Mouse (Mus musculus): Measurements from ENCODE around the gene Adamtsl1. TPM values are rescaled to one million over a fixed set of nuclear protein-coding genes. Genes with fewer than 3 reads are reported as not detected.

The Adamtsl1 gene
- polyA plus RNA-seq, 1 experiment from 2014 or later = 10.2 TPM

- Histone ChIP-seq H3K4me1 (replicated peaks; ENCODE audit: insufficient read depth, low read length) (no peaks in the 10 kb centered on the region), H3K27ac (no peak overlapping the region), H3K9ac (ENCODE audit: low read depth, low read length) (no peak overlapping the region), H3K36me3 (ENCODE audit: insufficient read depth, low read length) (no peaks in the 10 kb centered on the region), H3K4me2 (ENCODE audit: low read length) (no peak overlapping the region), H3K9me3 (replicated peaks; ENCODE audit: low read length) (no peaks in the 10 kb centered on the region), H3K27me3 (ENCODE audit: insufficient read depth, low read length) (no peaks in the 10 kb centered on the region), H3K4me3 (replicated peaks; ENCODE audit: low read depth, low read length) (no peak overlapping the region)
- no peak for ATAC-seq (replicated peaks; ENCODE audit: low FRiP score, low read depth)
- no peak for DNase-seq (ENCODE audit: low spot score)
- WGBS = 54% methylated on average over 1 of the region's 1 CpGs
- peak; percentile 46 for TF ChIP-seq CTCF (IDR thresholded peaks at IDR 0.05; ENCODE audit: low read depth)
These were observed 532.9 kb downstream of the Adamtsl1 start for GRCm38 (mm10) chr4:86046881-86047280.

GRCm38 (mm10) chr4:86053487-86054237 is 539.7 kb downstream of the Adamtsl1 start:
- H3K27me3 ChIP-seq (ENCODE audit: insufficient read depth, low read length) = no peaks in the 10 kb centered on the region

GRCm38 (mm10) chr4:86060614-86061013 is 546.6 kb downstream of the Adamtsl1 start:
- no peaks in the 10 kb centered on the region for H3K27me3 ChIP-seq (ENCODE audit: insufficient read depth, low read length)
- DNase-seq (ENCODE audit: low spot score) = no peak
- TF ChIP-seq CTCF (IDR thresholded peaks at IDR 0.05; ENCODE audit: low read depth) = no peak
- no peak overlapping the region for H3K4me2 ChIP-seq (ENCODE audit: low read length)
- no peak overlapping the region for H3K9ac ChIP-seq (ENCODE audit: low read depth, low read length)
- H3K9me3 ChIP-seq (replicated peaks; ENCODE audit: low read length) = no peaks in the 10 kb centered on the region
- no peaks in the 10 kb centered on the region for H3K4me1 ChIP-seq (replicated peaks; ENCODE audit: insufficient read depth, low read length)
- WGBS = 82% methylated on average over 4 of the region's 4 CpGs
- no peak overlapping the region for H3K27ac ChIP-seq
- no peak overlapping the region for H3K4me3 ChIP-seq (replicated peaks; ENCODE audit: low read depth, low read length)
- ATAC-seq (replicated peaks; ENCODE audit: low FRiP score, low read depth) = no peak
- no peaks in the 10 kb centered on the region for H3K36me3 ChIP-seq (ENCODE audit: insufficient read depth, low read length)

More at GRCm38 (mm10) chr4:86053487-86054237, 539.7 kb downstream of the Adamtsl1 start:
- H3K9me3 ChIP-seq (replicated peaks; ENCODE audit: low read length) = no peaks in the 10 kb centered on the region
- H3K9ac ChIP-seq (ENCODE audit: low read depth, low read length) = peak overlapping the region; percentile 44
- no peaks in the 10 kb centered on the region for H3K4me1 ChIP-seq (replicated peaks; ENCODE audit: insufficient read depth, low read length)
- DNase-seq (ENCODE audit: low spot score) (peak; percentile 85), ATAC-seq (replicated peaks; ENCODE audit: low FRiP score, low read depth) (peak; percentile 83)
- H3K4me3 ChIP-seq (replicated peaks; ENCODE audit: low read depth, low read length) = peak overlapping the region; percentile 50
- peak overlapping the region; percentile 72 for H3K4me2 ChIP-seq (ENCODE audit: low read length)
- no peak for TF ChIP-seq CTCF (IDR thresholded peaks at IDR 0.05; ENCODE audit: low read depth)
- no peaks in the 10 kb centered on the region for H3K36me3 ChIP-seq (ENCODE audit: insufficient read depth, low read length)
- H3K27ac ChIP-seq = peak overlapping the region; percentile 19; the same call in 1 of the 2 replicates
- WGBS = under 1% methylated on average over 20 of the region's 20 CpGs

- DNase-seq (ENCODE audit: low spot score) (no peak), ATAC-seq (replicated peaks; ENCODE audit: low FRiP score, low read depth) (no peak)
- H3K27ac ChIP-seq = no peak overlapping the region
- WGBS = 83% methylated on average over 5 of the region's 5 CpGs
- 0 out of 2 replicates have a peak, but pooled peaks cover 6% of the 10 kb centered on the region for H3K4me1 ChIP-seq (replicated peaks; ENCODE audit: insufficient read depth, low read length)
- H3K4me3 ChIP-seq (replicated peaks; ENCODE audit: low read depth, low read length) = no peak overlapping the region
- no peaks in the 10 kb centered on the region for H3K9me3 ChIP-seq (replicated peaks; ENCODE audit: low read length)
- H3K27me3 ChIP-seq (ENCODE audit: insufficient read depth, low read length) = no peaks in the 10 kb centered on the region
- H3K36me3 ChIP-seq (ENCODE audit: insufficient read depth, low read length) = no peaks in the 10 kb centered on the region
- TF ChIP-seq CTCF (IDR thresholded peaks at IDR 0.05; ENCODE audit: low read depth) = no peak
- no peak overlapping the region for H3K9ac ChIP-seq (ENCODE audit: low read depth, low read length)
- no peak overlapping the region for H3K4me2 ChIP-seq (ENCODE audit: low read length)
These were observed 554.4 kb downstream of the Adamtsl1 start for GRCm38 (mm10) chr4:86068376-86068775.

- Histone ChIP-seq H3K9ac (ENCODE audit: low read depth, low read length) (no peak overlapping the region), H3K36me3 (ENCODE audit: insufficient read depth, low read length) (no peaks in the 10 kb centered on the region), H3K4me3 (replicated peaks; ENCODE audit: low read depth, low read length) (no peak overlapping the region), H3K4me2 (ENCODE audit: low read length) (no peak overlapping the region), H3K9me3 (replicated peaks; ENCODE audit: low read length) (no peaks in the 10 kb centered on the region), H3K27me3 (ENCODE audit: insufficient read depth, low read length) (no peaks in the 10 kb centered on the region), H3K27ac (no peak overlapping the region), H3K4me1 (replicated peaks; ENCODE audit: insufficient read depth, low read length) (0 out of 2 replicates have a peak, but pooled peaks cover 6% of the 10 kb centered on the region)
- DNase-seq (ENCODE audit: low spot score) (no peak), ATAC-seq (replicated peaks; ENCODE audit: low FRiP score, low read depth) (no peak)
- 57% methylated on average over 13 of the region's 13 CpGs for WGBS
- TF ChIP-seq CTCF (IDR thresholded peaks at IDR 0.05; ENCODE audit: low read depth) = no peak
These were observed 555.1 kb downstream of the Adamtsl1 start for GRCm38 (mm10) chr4:86068875-86069718.

GRCm38 (mm10) chr4:86074871-86075270 is 560.9 kb downstream of the Adamtsl1 start:
- ATAC-seq (replicated peaks; ENCODE audit: low FRiP score, low read depth) (no peak), DNase-seq (ENCODE audit: low spot score) (peak; percentile 46)
- Histone ChIP-seq H3K4me2 (ENCODE audit: low read length) (no peak overlapping the region), H3K9me3 (replicated peaks; ENCODE audit: low read length) (no peaks in the 10 kb centered on the region), H3K27ac (no peak overlapping the region), H3K4me3 (replicated peaks; ENCODE audit: low read depth, low read length) (no peak overlapping the region), H3K9ac (ENCODE audit: low read depth, low read length) (no peak overlapping the region), H3K36me3 (ENCODE audit: insufficient read depth, low read length) (no peaks in the 10 kb centered on the region), H3K4me1 (replicated peaks; ENCODE audit: insufficient read depth, low read length) (no peaks in the 10 kb centered on the region), H3K27me3 (ENCODE audit: insufficient read depth, low read length) (no peaks in the 10 kb centered on the region)
- no peak for TF ChIP-seq CTCF (IDR thresholded peaks at IDR 0.05; ENCODE audit: low read depth)
- WGBS = 25% methylated on average over 1 of the region's 1 CpGs
